Mouse (Mus musculus) cerebellum, adult (tissue): ENCODE data around the gene Kcna7.
"Not testable (repeated sequence)": the region's sequence is repeated elsewhere in the genome, so short reads cannot be mapped to it uniquely, and the experiment has no call there.

ENCODE experiments used
- ATAC-seq: cut with Nextera tagmentation; 2 replicates; pipeline ENCODE4 v1.9.2; 2017; ENCODE audit warnings: mild to moderate bottlenecking, moderate library complexity, mixed read lengths; ENCODE audit not compliant: insufficient number of reproducible peaks, low FRiP score, low TSS enrichment

Kcna7 gene

GRCm38 (mm10) chr7:45386077-45386476 lies 19.4 kb upstream of the Kcna7 start:
- no peak for ATAC-seq

GRCm38 (mm10) chr7:45395129-45395541 lies 10.3 kb upstream of the Kcna7 start:
- peak; percentile 61; the same call in 1 of the 2 replicates for ATAC-seq

GRCm38 (mm10) chr7:45395578-45396336 lies 9.7 kb upstream of the Kcna7 start, which contains the start of gene Snrnp70:
TSS of gene Snrnp70 (minus strand) at chr7:45395742.
- peak; percentile 99 for ATAC-seq

DNA sequence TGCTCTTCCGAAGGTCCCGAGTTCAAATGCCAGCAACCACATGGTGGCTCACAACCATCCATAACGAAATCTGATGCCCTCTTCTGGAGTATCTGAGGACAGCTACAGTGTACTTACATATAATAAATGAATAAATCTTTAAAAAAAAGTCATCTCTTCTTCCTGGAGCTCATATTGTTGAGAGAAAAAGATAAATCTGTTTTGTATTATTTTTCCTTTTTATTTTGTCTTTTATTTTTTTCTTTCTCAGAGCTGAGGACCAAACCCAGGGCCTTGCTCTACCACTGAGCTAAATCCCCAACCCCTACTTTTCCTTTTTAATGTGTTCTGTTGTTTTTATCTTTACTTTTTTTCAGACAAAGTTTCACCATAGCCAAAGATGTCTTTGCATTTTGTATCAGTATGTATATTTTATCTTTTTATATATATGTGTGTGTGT lies 9.1 kb upstream of the Kcna7 start:
- ATAC-seq, result not testable (repeated sequence)

DNA sequence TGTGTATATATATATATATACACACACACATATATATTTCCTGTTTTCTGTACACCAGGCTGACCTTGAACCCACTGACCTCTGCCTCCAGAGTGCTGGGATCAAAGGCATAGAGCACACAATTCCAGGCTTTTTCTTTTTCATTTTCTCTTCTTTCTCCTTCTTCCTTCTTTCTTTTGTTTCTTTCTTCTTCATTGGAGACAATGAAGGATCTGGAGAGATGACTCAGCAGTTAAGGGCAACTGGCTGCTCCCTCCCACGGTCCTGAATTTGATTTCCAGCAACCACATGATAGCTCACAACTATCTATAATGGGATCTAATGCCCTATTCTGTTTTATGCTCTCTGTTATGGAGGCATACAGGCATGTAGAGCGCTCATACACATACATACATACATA lies 8.7 kb upstream of the Kcna7 start:
- ATAC-seq, result no peak

DNA sequence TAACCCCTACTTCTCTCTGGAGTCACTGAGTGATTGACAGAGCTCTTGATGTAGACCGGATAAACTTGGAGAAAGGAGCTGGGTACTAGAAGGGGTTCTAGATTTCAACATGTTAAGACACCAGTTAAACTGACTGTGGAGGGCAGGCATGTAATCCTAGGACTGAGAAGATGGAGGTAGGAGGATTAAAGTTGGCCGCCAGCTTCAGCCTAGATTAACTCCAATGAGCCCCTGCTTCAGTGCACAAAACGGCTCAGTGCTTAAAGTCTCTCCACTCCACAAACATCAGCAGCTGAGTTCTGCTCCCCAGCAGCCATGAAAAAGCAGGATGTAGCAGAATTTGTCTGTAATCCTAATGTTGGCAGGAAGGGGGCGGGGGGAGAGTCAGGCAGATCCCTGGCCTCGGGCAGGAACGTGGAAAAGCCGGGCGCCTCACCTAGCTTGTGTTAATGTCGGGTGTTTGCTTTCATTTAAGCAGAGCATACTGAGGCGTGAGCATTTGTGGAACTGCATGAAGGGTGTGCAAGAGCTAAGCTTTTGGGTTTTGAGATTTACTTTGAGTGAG lies 3.9 kb upstream of the Kcna7 start:
- no peak for ATAC-seq

- no peak for ATAC-seq
Measured at GRCm38 (mm10) chr7:45403532-45404261, 1.8 kb upstream of the Kcna7 start.

DNA sequence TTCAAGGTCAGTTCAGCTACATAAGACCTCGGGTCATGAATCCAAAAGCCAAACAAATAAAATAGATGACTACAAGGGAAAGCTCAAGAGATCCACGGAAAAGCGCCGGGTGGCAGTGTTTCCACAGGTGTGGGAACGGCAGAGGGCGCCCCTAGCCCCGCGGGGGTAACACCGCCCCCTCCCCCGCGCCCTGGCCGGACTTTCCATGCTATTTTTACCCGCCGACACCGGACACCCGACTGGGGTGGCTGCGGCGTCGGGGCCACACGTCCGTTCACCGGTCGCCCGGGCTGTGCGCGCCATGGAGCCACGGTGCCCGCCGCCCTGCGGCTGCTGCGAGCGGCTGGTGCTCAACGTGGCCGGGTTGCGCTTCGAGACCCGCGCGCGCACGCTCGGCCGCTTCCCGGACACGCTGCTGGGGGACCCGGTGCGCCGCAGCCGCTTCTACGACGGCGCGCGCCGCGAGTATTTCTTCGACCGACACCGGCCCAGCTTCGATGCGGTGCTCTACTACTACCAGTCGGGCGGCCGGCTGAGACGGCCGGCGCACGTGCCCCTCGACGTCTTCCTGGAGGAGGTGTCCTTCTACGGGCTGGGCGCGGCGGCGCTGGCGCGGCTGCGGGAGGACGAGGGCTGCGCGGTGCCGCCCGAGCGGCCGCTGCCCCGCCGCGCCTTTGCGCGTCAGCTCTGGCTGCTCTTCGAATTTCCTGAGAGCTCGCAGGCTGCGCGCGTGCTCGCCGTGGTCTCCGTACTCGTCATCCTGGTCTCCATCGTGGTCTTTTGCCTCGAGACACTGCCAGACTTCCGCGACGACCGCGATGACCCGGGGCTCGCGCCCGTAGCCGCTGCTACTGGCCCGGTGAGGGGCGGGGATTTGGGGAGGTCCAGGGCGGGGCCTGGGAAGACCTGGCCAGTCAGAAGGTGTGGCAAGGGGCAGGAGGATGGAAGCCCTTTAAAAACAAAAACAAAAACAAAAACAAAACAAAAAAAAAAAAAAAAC lies 1.0 kb downstream of the Kcna7 start:
- no peak for ATAC-seq

- no peak for ATAC-seq
Measured at GRCm38 (mm10) chr7:45407836-45408235, 2.4 kb downstream of the Kcna7 start.

GRCm38 (mm10) chr7:45408351-45408750 lies 2.9 kb downstream of the Kcna7 start:
- ATAC-seq, result no peak

DNA sequence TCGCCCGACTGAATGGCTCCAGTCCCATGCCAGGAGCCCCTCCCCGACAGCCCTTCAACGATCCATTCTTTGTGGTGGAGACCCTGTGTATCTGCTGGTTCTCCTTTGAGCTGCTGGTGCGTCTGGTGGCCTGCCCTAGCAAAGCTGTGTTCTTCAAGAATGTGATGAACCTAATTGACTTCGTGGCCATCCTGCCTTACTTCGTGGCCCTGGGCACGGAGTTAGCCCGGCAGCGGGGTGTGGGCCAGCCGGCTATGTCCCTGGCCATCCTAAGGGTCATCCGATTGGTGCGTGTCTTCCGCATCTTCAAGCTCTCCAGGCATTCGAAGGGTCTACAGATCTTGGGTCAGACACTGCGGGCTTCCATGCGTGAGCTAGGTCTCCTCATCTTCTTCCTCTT lies 3.5 kb downstream of the Kcna7 start:
- no peak for ATAC-seq

- ATAC-seq, result no peak
Measured at GRCm38 (mm10) chr7:45409497-45410163, 4.2 kb downstream of the Kcna7 start.

- ATAC-seq, result no peak
Measured at GRCm38 (mm10) chr7:45412421-45412820, 7.0 kb downstream of the Kcna7 start.

- ATAC-seq, result no peak
Measured at GRCm38 (mm10) chr7:45413113-45413863, 7.8 kb downstream of the Kcna7 start, which contains the start of gene Ntf5. TSS of gene Ntf5 (plus strand) at chr7:45413695.

DNA sequence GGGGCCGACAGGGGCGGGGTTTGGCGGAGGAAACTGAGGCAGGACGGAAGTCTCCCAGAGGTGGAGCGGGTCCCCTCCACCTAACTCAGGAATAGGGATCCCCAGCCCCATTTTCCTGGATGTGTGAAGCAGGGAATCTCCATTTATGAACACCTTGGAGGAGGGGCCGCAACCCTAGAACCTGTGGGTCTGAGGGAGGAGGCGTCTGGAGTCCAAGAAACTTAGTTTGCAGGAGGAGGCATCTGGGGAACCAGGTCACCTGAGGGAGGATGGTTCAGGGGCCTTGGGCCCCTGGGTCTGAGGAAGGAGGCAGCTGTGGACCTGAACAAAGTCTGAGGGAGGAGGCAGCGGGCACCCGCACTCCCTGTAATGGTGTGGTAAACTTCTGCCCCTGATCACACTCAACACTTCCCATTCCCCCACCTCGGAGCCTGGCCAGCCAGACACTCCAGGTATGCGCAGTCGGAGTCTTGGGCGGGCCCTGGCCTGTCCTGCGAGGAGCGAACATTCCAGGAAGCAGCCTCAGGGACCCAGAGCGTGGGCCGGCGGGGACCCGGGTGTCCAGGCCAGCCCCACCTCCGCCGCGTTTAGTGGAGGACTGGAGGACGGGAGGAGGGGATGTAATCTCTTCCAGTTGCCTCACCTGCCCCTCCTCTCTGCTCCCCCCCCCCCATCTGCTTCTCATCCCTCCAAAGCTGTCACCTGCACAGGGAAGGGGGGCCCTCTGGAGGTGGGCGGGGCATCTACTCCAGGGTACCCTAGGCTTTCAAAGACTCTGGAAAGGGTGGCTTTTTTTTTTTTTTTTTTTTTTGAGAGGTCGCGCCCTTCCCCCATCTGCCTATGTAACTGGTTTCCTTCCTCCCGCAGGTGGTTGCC lies 8.6 kb downstream of the Kcna7 start:
- ATAC-seq, result no peak

GRCm38 (mm10) chr7:45414740-45415224 lies 9.3 kb downstream of the Kcna7 start:
- ATAC-seq, result no peak

GRCm38 (mm10) chr7:45415636-45416035 lies 10.2 kb downstream of the Kcna7 start:
- ATAC-seq, result no peak
